Mouse (Mus musculus): Measurements from ENCODE around the gene Zc3h18.

- no peak for TF ChIP-seq CTCF (IDR thresholded peaks at IDR 0.05)
- no peak for TF ChIP-seq POLR2A (IDR thresholded peaks at IDR 0.05; ENCODE audit: insufficient read depth, low read depth, low read length)
- TF ChIP-seq EP300 (IDR thresholded peaks at IDR 0.05; ENCODE audit: insufficient read depth, low read depth, low read length): no peak
These were observed 18.8 kb upstream of the Zc3h18 start for GRCm38 (mm10) chr8:122357641-122358040.
